Mouse (Mus musculus) forebrain, embryonic 14.5 days (tissue): ENCODE measurements around the gene Spo11. TPM values are rescaled to one million over a fixed set of nuclear protein-coding genes. Genes with fewer than 3 reads are reported as not detected.

Experiments used
- ATAC-seq: fragments of 200-750 bp; cut with Nextera tagmentation; 2 replicates; pipeline ENCODE4 v1.8.0; 2017; ENCODE audit warnings: mild to moderate bottlenecking, moderate library complexity
- DNase-seq: peaks from one replicate; pipeline ENCODE4 v3.0.0-alpha.2; 2015; ENCODE audit warnings: low spot score
- H3K27ac ChIP-seq: fragments of 300-500 bp; sonication (generic); 2 replicates; pipeline ENCODE4 v1.5.1; 2014; ENCODE audit warnings: low read depth, mild to moderate bottlenecking, control low read depth, low read length, moderate library complexity
- H3K27me3 ChIP-seq: fragments of 300-500 bp; sonication (generic); replicated peaks from 2 replicates; pipeline ENCODE4 v1.6.1; 2014; ENCODE audit warnings: low read length, control low read depth, mixed read lengths; ENCODE audit not compliant: control insufficient read depth, insufficient read depth
- H3K36me3 ChIP-seq: fragments of 300-500 bp; sonication (generic); 2 replicates; pipeline ENCODE4 v1.6.1; 2014; ENCODE audit warnings: low read length, control low read depth; ENCODE audit not compliant: control insufficient read depth, insufficient read depth
- H3K4me1 ChIP-seq: fragments of 300-500 bp; sonication (generic); 2 replicates; pipeline ENCODE4 v1.6.1; 2014; ENCODE audit warnings: antibody characterized with exemption, low read length, control low read depth; ENCODE audit not compliant: control insufficient read depth, insufficient read depth
- H3K4me2 ChIP-seq: fragments of 300-500 bp; sonication (generic); 2 replicates; pipeline ENCODE4 v1.6.1; 2014; ENCODE audit warnings: mild to moderate bottlenecking, control low read depth, low read length
- H3K4me3 ChIP-seq: fragments of 300-500 bp; sonication (generic); 2 replicates; pipeline ENCODE4 v1.5.1; 2014; ENCODE audit warnings: low read depth, low read length, control low read depth
- H3K9ac ChIP-seq: fragments of 300-500 bp; sonication (generic); 2 replicates; pipeline ENCODE4 v1.6.1; 2014; ENCODE audit warnings: mild to moderate bottlenecking, low read length, control low read depth, moderate library complexity
- H3K9me3 ChIP-seq: fragments of 300-500 bp; sonication (generic); replicated peaks from 2 replicates; pipeline ENCODE4 v1.6.1; 2016; ENCODE audit warnings: low read length, control low read depth, mixed read lengths; ENCODE audit not compliant: control insufficient read depth
- WGBS: fragments of 180-500 bp; shearing (Covaris S2); extraction: QIAGEN DNeasy Blood & Tissue Kit; methylation state at CpG from one replicate; pipeline ENCODE4 v1.1.7; 2014; 5-methylcytosine and 5-hydroxymethylcytosine counted together
- polyA plus RNA-seq: library from polyadenylated mRNA; unstranded; fragments of >200 nt; fragmentation: Nextera tagmentation; extraction: Ambion mirVana; gene quantifications from 2 replicates; pipeline ENCODE4 v1.2.1, GENCODE M21; 2014

Gene Spo11
- polyA plus RNA-seq, 1 experiment from 2014 or later = 0.95 TPM

DNA sequence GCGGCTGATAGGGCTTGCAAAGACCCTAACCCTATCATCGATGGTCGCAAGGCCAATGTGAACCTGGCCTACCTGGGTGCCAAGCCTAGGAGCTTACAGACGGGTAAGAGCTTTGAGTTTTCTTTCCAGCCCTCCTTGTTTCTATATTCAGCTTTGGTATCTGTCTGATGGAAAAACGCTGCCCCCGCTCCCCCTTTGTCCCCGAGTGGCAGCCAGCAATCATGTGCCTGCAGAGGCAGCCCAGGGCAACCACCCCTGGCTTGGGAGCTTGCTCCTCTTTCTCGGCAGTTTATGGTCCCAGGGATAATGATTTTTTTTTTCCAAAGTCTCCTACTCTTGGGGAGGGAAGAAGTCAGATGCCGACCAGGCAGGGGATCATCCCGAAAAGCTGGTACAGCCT, 45.3 kb downstream of the Spo11 start:
- WGBS = 15% methylated on average over 10 of the region's 10 CpGs
- Histone ChIP-seq H3K27ac (no peak overlapping the region), H3K4me3 (peak overlapping the region; percentile 82), H3K9ac (peak overlapping the region; percentile 84), H3K4me1 (peaks cover 35% of the 10 kb centered on the region), H3K9me3 (no peaks in the 10 kb centered on the region), H3K36me3 (peaks cover 21% of the 10 kb centered on the region; the same call in 1 of the 2 replicates), H3K27me3 (0 out of 2 replicates have a peak, but pooled peaks cover 3% of the 10 kb centered on the region), H3K4me2 (peak overlapping the region; percentile 93)
- no peak for DNase-seq
- ATAC-seq = no peak

GRCm38 (mm10) chr2:173023371-173023851, 45.9 kb downstream of the Spo11 start:
- Histone ChIP-seq H3K27ac (no peak overlapping the region), H3K4me3 (peak overlapping the region; percentile 82), H3K9me3 (no peaks in the 10 kb centered on the region), H3K27me3 (0 out of 2 replicates have a peak, but pooled peaks cover 3% of the 10 kb centered on the region), H3K4me2 (peak overlapping the region; percentile 93), H3K9ac (peak overlapping the region; percentile 84), H3K4me1 (peaks cover 35% of the 10 kb centered on the region), H3K36me3 (peaks cover 27% of the 10 kb centered on the region; the same call in 1 of the 2 replicates)
- 89% methylated on average over 7 of the region's 7 CpGs for WGBS
- no peak for ATAC-seq
- no peak for DNase-seq

DNA sequence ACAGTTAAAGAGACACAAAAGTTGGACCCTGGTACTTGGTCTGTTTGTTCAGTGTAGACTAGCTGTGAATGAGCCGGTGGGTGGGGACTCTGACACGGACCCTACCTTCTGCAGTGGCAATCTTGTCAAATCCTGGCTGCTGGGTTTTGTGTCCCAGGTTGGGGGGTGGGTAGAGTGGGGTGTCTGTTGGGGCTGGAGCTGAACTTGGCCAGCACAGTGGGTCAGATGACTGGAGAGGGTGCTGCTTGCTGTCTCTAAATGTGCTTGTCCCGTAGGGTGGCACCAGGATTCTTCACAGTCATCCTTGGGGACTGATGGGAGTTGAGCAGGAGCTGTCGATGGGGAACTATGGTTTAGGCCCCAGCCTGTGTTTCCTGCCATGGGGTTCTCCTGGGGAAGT, 46.5 kb downstream of the Spo11 start:
- 77% methylated on average over 4 of the region's 4 CpGs for WGBS
- peaks cover 32% of the 10 kb centered on the region; the same call in 1 of the 2 replicates for H3K36me3 ChIP-seq
- H3K4me2 ChIP-seq = peak overlapping the region; percentile 93
- H3K9me3 ChIP-seq = no peaks in the 10 kb centered on the region
- H3K4me1 ChIP-seq = peaks cover 35% of the 10 kb centered on the region
- no peak for ATAC-seq
- no peak for DNase-seq
- H3K27me3 ChIP-seq = 0 out of 2 replicates have a peak, but pooled peaks cover 3% of the 10 kb centered on the region
- no peak overlapping the region for H3K9ac ChIP-seq
- no peak overlapping the region for H3K27ac ChIP-seq
- H3K4me3 ChIP-seq = no peak overlapping the region

GRCm38 (mm10) chr2:173024392-173024791, 46.9 kb downstream of the Spo11 start:
- H3K36me3 ChIP-seq = peaks cover 37% of the 10 kb centered on the region
- no peak overlapping the region for H3K9ac ChIP-seq
- no peaks in the 10 kb centered on the region for H3K9me3 ChIP-seq
- 73% methylated on average over 8 of the region's 8 CpGs for WGBS
- H3K27ac ChIP-seq = no peak overlapping the region
- 0 out of 2 replicates have a peak, but pooled peaks cover 1% of the 10 kb centered on the region for H3K27me3 ChIP-seq
- no peak for DNase-seq
- peak overlapping the region; percentile 93; the same call in 1 of the 2 replicates for H3K4me2 ChIP-seq
- peaks cover 35% of the 10 kb centered on the region for H3K4me1 ChIP-seq
- ATAC-seq = no peak
- H3K4me3 ChIP-seq = no peak overlapping the region

GRCm38 (mm10) chr2:173024938-173025337, 47.4 kb downstream of the Spo11 start:
- H3K4me1 ChIP-seq = peaks cover 31% of the 10 kb centered on the region
- H3K9ac ChIP-seq = no peak overlapping the region
- H3K4me2 ChIP-seq = no peak overlapping the region
- no peak overlapping the region for H3K4me3 ChIP-seq
- peaks cover 42% of the 10 kb centered on the region for H3K36me3 ChIP-seq
- DNase-seq (peak; percentile 54), ATAC-seq (no peak)
- no peaks in the 10 kb centered on the region for H3K9me3 ChIP-seq
- H3K27ac ChIP-seq = no peak overlapping the region; the same call in 1 of the 2 replicates
- H3K27me3 ChIP-seq = no peaks in the 10 kb centered on the region
- 27% methylated on average over 4 of the region's 4 CpGs for WGBS

DNA sequence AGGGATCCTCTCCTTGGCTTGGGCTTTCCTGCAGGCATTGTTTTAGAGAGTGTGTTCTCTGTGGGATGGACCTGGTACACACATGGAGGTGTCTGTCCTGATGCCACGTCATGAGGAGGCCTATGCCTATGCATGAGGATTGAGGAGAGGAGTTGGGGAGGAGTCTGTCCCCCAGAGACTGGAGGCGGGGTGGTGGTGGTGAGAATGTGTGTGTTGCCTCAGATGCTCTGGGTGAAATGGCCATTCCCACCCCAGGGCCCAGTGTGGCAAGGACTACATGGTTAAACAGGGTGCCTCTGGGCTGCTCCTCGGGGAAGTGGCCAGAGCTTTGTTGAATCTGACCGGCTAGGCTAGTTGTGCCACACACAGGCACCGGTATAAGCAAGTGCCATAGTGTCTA, 48.8 kb downstream of the Spo11 start:
- no peaks in the 10 kb centered on the region for H3K27me3 ChIP-seq
- peaks cover 30% of the 10 kb centered on the region for H3K4me1 ChIP-seq
- 82% methylated on average over 5 of the region's 5 CpGs for WGBS
- ATAC-seq (no peak), DNase-seq (no peak)
- no peak overlapping the region for H3K27ac ChIP-seq
- no peaks in the 10 kb centered on the region for H3K9me3 ChIP-seq
- no peak overlapping the region for H3K4me2 ChIP-seq
- H3K36me3 ChIP-seq = peaks cover 55% of the 10 kb centered on the region
- H3K4me3 ChIP-seq = no peak overlapping the region
- H3K9ac ChIP-seq = no peak overlapping the region

GRCm38 (mm10) chr2:173026688-173027131, 49.2 kb downstream of the Spo11 start:
- 83% methylated on average over 3 of the region's 3 CpGs for WGBS
- no peak overlapping the region for H3K9ac ChIP-seq
- DNase-seq (no peak), ATAC-seq (no peak)
- H3K27ac ChIP-seq = no peak overlapping the region
- no peaks in the 10 kb centered on the region for H3K27me3 ChIP-seq
- no peaks in the 10 kb centered on the region for H3K9me3 ChIP-seq
- H3K4me1 ChIP-seq = peaks cover 28% of the 10 kb centered on the region
- no peak overlapping the region for H3K4me3 ChIP-seq
- peaks cover 59% of the 10 kb centered on the region for H3K36me3 ChIP-seq
- no peak overlapping the region for H3K4me2 ChIP-seq

GRCm38 (mm10) chr2:173027169-173027823, 49.8 kb downstream of the Spo11 start:
- peaks cover 65% of the 10 kb centered on the region for H3K36me3 ChIP-seq
- no peaks in the 10 kb centered on the region for H3K27me3 ChIP-seq
- DNase-seq (no peak), ATAC-seq (no peak)
- peak overlapping the region; percentile 44; the same call in 1 of the 2 replicates for H3K27ac ChIP-seq
- no peaks in the 10 kb centered on the region for H3K9me3 ChIP-seq
- no peak overlapping the region for H3K4me3 ChIP-seq
- H3K4me1 ChIP-seq = peaks cover 28% of the 10 kb centered on the region
- no peak overlapping the region for H3K9ac ChIP-seq
- WGBS = 81% methylated on average over 6 of the region's 6 CpGs
- H3K4me2 ChIP-seq = no peak overlapping the region
